ENCODE assay signal across 11 mouse cellular contexts in genomic region chr16:24281561-24281960, GRCm38 (mm10).
DNase-seq lines count a peak whose midpoint lies in the region; ATAC-seq and TF ChIP-seq lines count a peak whose summit lies in the region.
"Had no signal": no experiment of that assay in that cellular context is flagged by ENCODE, and none has a peak within 500 bp of the region (broad histone marks: within the 10 kb centered on the region; RNA-seq: fewer than 3 reads in every experiment).

No protein-coding gene starts in this region.

- peak overlapping the region; percentile 65; the same call in 1 of the 2 replicates for H3K27ac ChIP-seq in lung, embryonic 14.5 days (ENCODE audit: low read depth)
- peak overlapping the region; percentile 64 for H3K27ac ChIP-seq in embryonic facial prominence, embryonic 13.5 days
- peak overlapping the region; percentile 69 for H3K27ac ChIP-seq in neural tube, embryonic 15.5 days (replicated peaks)
- H3K27ac ChIP-seq: heart, embryonic 13.5 days; liver, embryonic 14.5 days; midbrain, embryonic 15.5 days had no signal

- TF ChIP-seq CTCF in lung, embryonic 14.5 days (IDR thresholded peaks at IDR 0.05; ENCODE audit: low read depth), result no peak

- ATAC-seq in lung, embryonic 14.5 days (ENCODE audit: insufficient read depth), result no peak
- no peak for ATAC-seq in embryonic facial prominence, embryonic 13.5 days (ENCODE audit: insufficient number of reproducible peaks, insufficient read depth, low FRiP score, low TSS enrichment, low read depth)
- no peak for ATAC-seq in neural tube, embryonic 15.5 days (ENCODE audit: low FRiP score)

- no peak overlapping the region for H3K4me2 ChIP-seq in lung, embryonic 14.5 days
- H3K4me2 ChIP-seq in embryonic facial prominence, embryonic 13.5 days, result no peak overlapping the region
- no peak overlapping the region for H3K4me2 ChIP-seq in neural tube, embryonic 15.5 days
- H3K4me2 ChIP-seq: heart, embryonic 13.5 days; midbrain, embryonic 15.5 days had no signal

- no peaks in the 10 kb centered on the region for H3K9me3 ChIP-seq in lung, embryonic 14.5 days (ENCODE audit: low read depth, low read length)
- H3K9me3 ChIP-seq in embryonic facial prominence, embryonic 13.5 days, result no peaks in the 10 kb centered on the region
- no peaks in the 10 kb centered on the region for H3K9me3 ChIP-seq in neural tube, embryonic 15.5 days (replicated peaks)
- H3K9me3 ChIP-seq: heart, embryonic 13.5 days; midbrain, embryonic 15.5 days had no signal

- no peaks in the 10 kb centered on the region for H3K36me3 ChIP-seq in lung, embryonic 14.5 days (ENCODE audit: insufficient read depth)
- H3K36me3 ChIP-seq in embryonic facial prominence, embryonic 13.5 days, result no peaks in the 10 kb centered on the region
- no peaks in the 10 kb centered on the region for H3K36me3 ChIP-seq in neural tube, embryonic 15.5 days
- H3K36me3 ChIP-seq: heart, embryonic 13.5 days; midbrain, embryonic 15.5 days had no signal

- no peak overlapping the region for H3K9ac ChIP-seq in lung, embryonic 14.5 days
- no peak overlapping the region for H3K9ac ChIP-seq in embryonic facial prominence, embryonic 13.5 days
- H3K9ac ChIP-seq in neural tube, embryonic 15.5 days (replicated peaks), result no peak overlapping the region
- H3K9ac ChIP-seq: heart, embryonic 13.5 days; liver, embryonic 14.5 days; midbrain, embryonic 15.5 days had no signal

- H3K4me3 ChIP-seq in lung, embryonic 14.5 days (ENCODE audit: low read depth, low read length), result no peak overlapping the region
- no peak overlapping the region for H3K4me3 ChIP-seq in embryonic facial prominence, embryonic 13.5 days
- H3K4me3 ChIP-seq in neural tube, embryonic 15.5 days (replicated peaks), result no peak overlapping the region
- H3K4me3 ChIP-seq: heart, embryonic 13.5 days; midbrain, embryonic 15.5 days had no signal

- WGBS in lung, embryonic 14.5 days, result 67% methylated on average over 5 of the region's 5 CpGs
- 70% methylated on average over 5 of the region's 5 CpGs for WGBS in embryonic facial prominence, embryonic 13.5 days
- WGBS in neural tube, embryonic 15.5 days, result 81% methylated on average over 5 of the region's 5 CpGs

- peak; percentile 6 for DNase-seq in gastrocnemius, postnatal 10 days
- no peak for DNase-seq in gastrocnemius, adult 8-10 months (ENCODE audit: low spot score in 2 of 2)
- DNase-seq in lung, embryonic 14.5 days, result no peak
- DNase-seq in lung, postnatal 36 days, result no peak
- DNase-seq in urinary bladder, adult 18-20 months (ENCODE audit: low spot score in 2 of 2), result no peak
- no peak for DNase-seq in urinary bladder, postnatal 10 days (ENCODE audit: low spot score)

- H3K4me1 ChIP-seq in lung, embryonic 14.5 days (ENCODE audit: insufficient read depth), result peaks cover 14% of the 10 kb centered on the region; the same call in 1 of the 2 replicates
- H3K4me1 ChIP-seq in embryonic facial prominence, embryonic 13.5 days, result peaks cover 18% of the 10 kb centered on the region
- no peaks in the 10 kb centered on the region for H3K4me1 ChIP-seq in neural tube, embryonic 15.5 days
- H3K4me1 ChIP-seq: midbrain, embryonic 15.5 days had no signal

- no peaks in the 10 kb centered on the region for H3K27me3 ChIP-seq in lung, embryonic 14.5 days (ENCODE audit: insufficient read depth, low read length)
- no peaks in the 10 kb centered on the region for H3K27me3 ChIP-seq in embryonic facial prominence, embryonic 13.5 days
- no peaks in the 10 kb centered on the region for H3K27me3 ChIP-seq in neural tube, embryonic 15.5 days (replicated peaks)
- H3K27me3 ChIP-seq: heart, embryonic 13.5 days; midbrain, embryonic 15.5 days had no signal
